Mouse (Mus musculus) limb, embryonic 12.5 days (tissue): ENCODE measurements at regions not wholly inside any gene's neighbourhood (a gene's known extent, or its start where the extent isn't known, plus 50 kb on each side); places are given as distances from the start of the nearest gene placed in this dataset.

Source experiments
- ATAC-seq: fragments of 200-750 bp; cut with Nextera tagmentation; 2 replicates; pipeline ENCODE4 v1.8.0; 2017; ENCODE audit warnings: low read depth, moderate TSS enrichment; ENCODE audit not compliant: insufficient number of reproducible peaks, insufficient read depth, low FRiP score, low TSS enrichment
- H3K27ac ChIP-seq: fragments of 300-500 bp; sonication (generic); 2 replicates; pipeline ENCODE4 v1.5.1; 2016; ENCODE audit warnings: mild to moderate bottlenecking, moderate library complexity
- H3K27me3 ChIP-seq: fragments of 300-500 bp; sonication (generic); 2 replicates; pipeline ENCODE4 v1.6.1; 2016; ENCODE audit warnings: mild to moderate bottlenecking, moderate library complexity
- H3K36me3 ChIP-seq: fragments of 300-500 bp; sonication (generic); 2 replicates; pipeline ENCODE4 v1.6.1; 2016; ENCODE audit warnings: mild to moderate bottlenecking, moderate library complexity
- H3K4me1 ChIP-seq: fragments of 300-500 bp; sonication (generic); replicated peaks from 2 replicates; pipeline ENCODE4 v1.6.1; 2016
- H3K4me2 ChIP-seq: fragments of 300-500 bp; sonication (generic); 2 replicates; pipeline ENCODE4 v1.6.1; 2016; ENCODE audit warnings: mild to moderate bottlenecking, moderate library complexity
- H3K4me3 ChIP-seq: fragments of 300-500 bp; sonication (generic); replicated peaks from 2 replicates; pipeline ENCODE4 v1.5.1; 2016; ENCODE audit warnings: mild to moderate bottlenecking
- H3K9ac ChIP-seq: fragments of 300-500 bp; sonication (generic); replicated peaks from 2 replicates; pipeline ENCODE4 v1.6.1; 2016; ENCODE audit warnings: mild to moderate bottlenecking, moderate library complexity
- H3K9me3 ChIP-seq: fragments of 300-500 bp; sonication (generic); 2 replicates; pipeline ENCODE4 v1.6.1; 2016; ENCODE audit warnings: mild to moderate bottlenecking, moderate library complexity
- WGBS: fragments of 180-500 bp; shearing (Covaris S2); methylation state at CpG from one replicate; pipeline ENCODE4 v1.1.7; 2016; 5-methylcytosine and 5-hydroxymethylcytosine counted together

GRCm38 (mm10) chr8:49313483-49314278 lies 469.9 kb upstream of the Tenm3 start:
- ATAC-seq, result peak; percentile 59; the same call in 1 of the 2 replicates
- no peaks in the 10 kb centered on the region for H3K36me3 ChIP-seq
- H3K4me3 ChIP-seq, result no peak overlapping the region
- H3K4me2 ChIP-seq, result peak overlapping the region; percentile 22
- H3K27me3 ChIP-seq, result no peaks in the 10 kb centered on the region
- H3K9me3 ChIP-seq, result no peaks in the 10 kb centered on the region
- 19% methylated on average over 10 of the region's 10 CpGs for WGBS
- peaks cover 11% of the 10 kb centered on the region; the same call in 1 of the 2 replicates for H3K4me1 ChIP-seq
- H3K9ac ChIP-seq, result no peak overlapping the region
- H3K27ac ChIP-seq, result no peak overlapping the region

- Histone ChIP-seq H3K27ac (0 out of 2 replicates have a peak overlapping the region, but pooled peaks have one; percentile 12), H3K4me3 (no peak overlapping the region), H3K36me3 (no peaks in the 10 kb centered on the region), H3K9me3 (no peaks in the 10 kb centered on the region), H3K4me2 (no peak overlapping the region), H3K27me3 (no peaks in the 10 kb centered on the region), H3K9ac (no peak overlapping the region), H3K4me1 (peaks cover 11% of the 10 kb centered on the region; the same call in 1 of the 2 replicates)
- WGBS, result 62% methylated on average over 5 of the region's 5 CpGs
- ATAC-seq, result no peak
Observed at GRCm38 (mm10) chr8:49312816-49313215, 469.1 kb upstream of the Tenm3 start.

GRCm38 (mm10) chr8:49282401-49282800 lies 438.6 kb upstream of the Tenm3 start:
- 60% methylated on average over 4 of the region's 4 CpGs for WGBS
- no peak for ATAC-seq

GRCm38 (mm10) chr8:49281254-49281653 lies 437.5 kb upstream of the Tenm3 start:
- WGBS, result 66% methylated on average over 5 of the region's 5 CpGs
- ATAC-seq, result no peak
- H3K4me3 ChIP-seq, result no peak overlapping the region
- no peaks in the 10 kb centered on the region for H3K9me3 ChIP-seq
- H3K27ac ChIP-seq, result no peak overlapping the region
- no peaks in the 10 kb centered on the region for H3K36me3 ChIP-seq
- H3K4me1 ChIP-seq, result no peaks in the 10 kb centered on the region
- no peak overlapping the region for H3K9ac ChIP-seq
- no peak overlapping the region for H3K4me2 ChIP-seq
- H3K27me3 ChIP-seq, result no peaks in the 10 kb centered on the region

More at GRCm38 (mm10) chr8:49282401-49282800, 438.6 kb upstream of the Tenm3 start:
- no peak overlapping the region for H3K27ac ChIP-seq
- H3K4me2 ChIP-seq, result no peak overlapping the region
- no peaks in the 10 kb centered on the region for H3K9me3 ChIP-seq
- H3K9ac ChIP-seq, result no peak overlapping the region
- H3K4me1 ChIP-seq, result no peaks in the 10 kb centered on the region
- H3K4me3 ChIP-seq, result no peak overlapping the region
- no peaks in the 10 kb centered on the region for H3K36me3 ChIP-seq
- no peaks in the 10 kb centered on the region for H3K27me3 ChIP-seq

- no peak overlapping the region for H3K4me3 ChIP-seq
- no peak for ATAC-seq
- H3K27ac ChIP-seq, result no peak overlapping the region
- WGBS, result 67% methylated on average over 4 of the region's 4 CpGs
- H3K27me3 ChIP-seq, result no peaks in the 10 kb centered on the region
- no peak overlapping the region for H3K9ac ChIP-seq
- H3K9me3 ChIP-seq, result no peaks in the 10 kb centered on the region
- H3K4me2 ChIP-seq, result no peak overlapping the region
- no peaks in the 10 kb centered on the region for H3K4me1 ChIP-seq
- H3K36me3 ChIP-seq, result no peaks in the 10 kb centered on the region
Observed at GRCm38 (mm10) chr8:49274031-49274430, 430.3 kb upstream of the Tenm3 start.

GRCm38 (mm10) chr8:49273109-49273508 lies 429.4 kb upstream of the Tenm3 start:
- no peak for ATAC-seq
- Histone ChIP-seq H3K9me3 (no peaks in the 10 kb centered on the region), H3K27me3 (no peaks in the 10 kb centered on the region), H3K36me3 (no peaks in the 10 kb centered on the region), H3K9ac (no peak overlapping the region), H3K4me3 (no peak overlapping the region), H3K4me2 (no peak overlapping the region), H3K4me1 (no peaks in the 10 kb centered on the region), H3K27ac (no peak overlapping the region)
- WGBS, result 89% methylated on average over 1 of the region's 1 CpGs

- WGBS, result 69% methylated on average over 6 of the region's 6 CpGs
- no peak overlapping the region for H3K9ac ChIP-seq
Observed at GRCm38 (mm10) chr8:49263416-49263815, 419.7 kb upstream of the Tenm3 start.

GRCm38 (mm10) chr8:49262797-49263196 lies 419.0 kb upstream of the Tenm3 start:
- H3K27ac ChIP-seq, result no peak overlapping the region
- no peak overlapping the region for H3K4me3 ChIP-seq
- no peaks in the 10 kb centered on the region for H3K27me3 ChIP-seq
- no peaks in the 10 kb centered on the region for H3K36me3 ChIP-seq
- WGBS, result 70% methylated on average over 3 of the region's 3 CpGs
- peaks cover 26% of the 10 kb centered on the region for H3K4me1 ChIP-seq
- H3K9ac ChIP-seq, result no peak overlapping the region
- no peak for ATAC-seq
- no peak overlapping the region for H3K4me2 ChIP-seq
- no peaks in the 10 kb centered on the region for H3K9me3 ChIP-seq

More at GRCm38 (mm10) chr8:49263416-49263815, 419.7 kb upstream of the Tenm3 start:
- no peak for ATAC-seq
- H3K27me3 ChIP-seq, result no peaks in the 10 kb centered on the region
- H3K4me2 ChIP-seq, result no peak overlapping the region
- H3K4me1 ChIP-seq, result peaks cover 26% of the 10 kb centered on the region
- no peaks in the 10 kb centered on the region for H3K36me3 ChIP-seq
- no peak overlapping the region for H3K27ac ChIP-seq
- H3K9me3 ChIP-seq, result no peaks in the 10 kb centered on the region
- H3K4me3 ChIP-seq, result no peak overlapping the region

GRCm38 (mm10) chr8:49255954-49256353 lies 412.2 kb upstream of the Tenm3 start:
- 48% methylated on average over 2 of the region's 2 CpGs for WGBS
- H3K9me3 ChIP-seq, result no peaks in the 10 kb centered on the region
- H3K4me1 ChIP-seq, result peaks cover 9% of the 10 kb centered on the region
- H3K9ac ChIP-seq, result no peak overlapping the region
- no peak overlapping the region for H3K4me2 ChIP-seq
- no peaks in the 10 kb centered on the region for H3K27me3 ChIP-seq
- H3K36me3 ChIP-seq, result no peaks in the 10 kb centered on the region
- H3K4me3 ChIP-seq, result no peak overlapping the region
- ATAC-seq, result no peak
- no peak overlapping the region for H3K27ac ChIP-seq

GRCm38 (mm10) chr8:49254311-49254828 lies 410.6 kb upstream of the Tenm3 start:
- H3K4me1 ChIP-seq, result no peaks in the 10 kb centered on the region
- no peaks in the 10 kb centered on the region for H3K36me3 ChIP-seq
- no peak overlapping the region for H3K4me2 ChIP-seq
- no peak overlapping the region for H3K4me3 ChIP-seq
- no peak overlapping the region for H3K27ac ChIP-seq
- ATAC-seq, result no peak
- 88% methylated on average over 3 of the region's 3 CpGs for WGBS
- H3K27me3 ChIP-seq, result no peaks in the 10 kb centered on the region
- no peaks in the 10 kb centered on the region for H3K9me3 ChIP-seq
- H3K9ac ChIP-seq, result no peak overlapping the region

- Histone ChIP-seq H3K36me3 (no peaks in the 10 kb centered on the region), H3K9ac (no peak overlapping the region), H3K4me1 (no peaks in the 10 kb centered on the region), H3K27me3 (no peaks in the 10 kb centered on the region), H3K27ac (no peak overlapping the region), H3K9me3 (no peaks in the 10 kb centered on the region), H3K4me3 (no peak overlapping the region), H3K4me2 (no peak overlapping the region)
- WGBS, result 70% methylated on average over 5 of the region's 5 CpGs
- ATAC-seq, result no peak
Observed at GRCm38 (mm10) chr8:49243002-49243401, 399.3 kb upstream of the Tenm3 start.

GRCm38 (mm10) chr8:49236822-49237071 lies 393.0 kb upstream of the Tenm3 start:
- 72% methylated on average over 4 of the region's 4 CpGs for WGBS
- no peak for ATAC-seq
- Histone ChIP-seq H3K36me3 (no peaks in the 10 kb centered on the region), H3K9ac (no peak overlapping the region), H3K27me3 (no peaks in the 10 kb centered on the region), H3K4me1 (no peaks in the 10 kb centered on the region), H3K4me3 (no peak overlapping the region), H3K9me3 (no peaks in the 10 kb centered on the region), H3K4me2 (no peak overlapping the region), H3K27ac (no peak overlapping the region)
